Mouse (Mus musculus): ENCODE measurements around the gene 1700001K19Rik.

DNA sequence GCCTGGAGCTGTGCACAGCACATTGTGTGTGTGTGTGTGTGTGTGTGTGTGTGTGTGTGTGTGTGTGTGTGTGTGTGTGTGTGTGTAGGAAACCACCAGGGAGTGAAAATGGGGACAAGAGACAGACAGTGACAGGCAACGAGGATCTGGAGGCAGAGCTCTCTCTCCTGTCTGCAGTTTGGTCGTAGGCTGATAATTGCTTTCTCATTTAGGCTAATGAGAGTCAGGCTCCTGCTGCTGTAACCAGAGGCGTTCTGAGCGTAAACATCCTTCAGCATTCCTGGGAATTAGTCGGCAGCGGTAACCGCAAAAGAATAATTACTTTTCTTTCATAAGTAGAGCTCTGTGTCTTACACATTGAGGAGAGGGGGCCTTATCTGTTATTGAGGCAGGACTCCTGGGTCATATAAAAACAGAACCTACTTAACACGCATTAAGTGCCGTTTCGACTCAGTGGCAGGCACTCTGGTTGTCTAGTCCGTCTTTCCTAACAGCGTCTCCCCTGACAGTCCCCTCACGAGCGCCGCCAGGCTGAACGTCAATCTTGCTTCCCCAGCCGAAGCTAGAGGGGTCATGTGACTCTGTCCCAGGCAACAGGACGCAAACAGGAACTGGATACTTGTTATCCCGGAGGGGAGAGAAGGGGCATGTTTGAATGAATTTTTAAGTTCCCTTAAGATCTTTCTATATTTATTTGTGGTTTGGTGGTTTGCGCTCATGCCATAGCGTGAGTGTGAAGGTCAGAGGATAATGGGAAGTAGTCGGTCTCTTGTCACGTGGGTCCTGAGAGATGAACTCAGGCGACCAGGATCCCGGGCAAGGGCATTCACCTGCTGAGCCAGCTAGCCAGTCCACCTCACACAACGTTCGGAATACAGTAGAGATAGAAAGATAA lies 24.2 kb upstream of the 1700001K19Rik start:
- TF ChIP-seq CTCF (IDR thresholded peaks at IDR 0.05; ENCODE audit: extremely low read depth, insufficient read length, insufficient replicate concordance, low read depth, low read length) (no peak), POLR2A (IDR thresholded peaks at IDR 0.05; ENCODE audit: low read depth, low read length) (no peak)
